Mouse (Mus musculus) CD4-positive, CD25-positive, alpha-beta regulatory T cell (primary cell): ENCODE data around the gene Plcxd1. TPM values are rescaled to one million over a fixed set of nuclear protein-coding genes. Genes with fewer than 3 reads are reported as not detected.

Experiments used
- polyA plus RNA-seq: library from polyadenylated mRNA; unstranded; fragments of 100-300 nt; shearing (Covaris generic); gene quantifications from one replicate; pipeline ENCODE4 v1.2.1, GENCODE M21; 2017

The Plcxd1 gene
- 2.4 TPM for polyA plus RNA-seq

DNA sequence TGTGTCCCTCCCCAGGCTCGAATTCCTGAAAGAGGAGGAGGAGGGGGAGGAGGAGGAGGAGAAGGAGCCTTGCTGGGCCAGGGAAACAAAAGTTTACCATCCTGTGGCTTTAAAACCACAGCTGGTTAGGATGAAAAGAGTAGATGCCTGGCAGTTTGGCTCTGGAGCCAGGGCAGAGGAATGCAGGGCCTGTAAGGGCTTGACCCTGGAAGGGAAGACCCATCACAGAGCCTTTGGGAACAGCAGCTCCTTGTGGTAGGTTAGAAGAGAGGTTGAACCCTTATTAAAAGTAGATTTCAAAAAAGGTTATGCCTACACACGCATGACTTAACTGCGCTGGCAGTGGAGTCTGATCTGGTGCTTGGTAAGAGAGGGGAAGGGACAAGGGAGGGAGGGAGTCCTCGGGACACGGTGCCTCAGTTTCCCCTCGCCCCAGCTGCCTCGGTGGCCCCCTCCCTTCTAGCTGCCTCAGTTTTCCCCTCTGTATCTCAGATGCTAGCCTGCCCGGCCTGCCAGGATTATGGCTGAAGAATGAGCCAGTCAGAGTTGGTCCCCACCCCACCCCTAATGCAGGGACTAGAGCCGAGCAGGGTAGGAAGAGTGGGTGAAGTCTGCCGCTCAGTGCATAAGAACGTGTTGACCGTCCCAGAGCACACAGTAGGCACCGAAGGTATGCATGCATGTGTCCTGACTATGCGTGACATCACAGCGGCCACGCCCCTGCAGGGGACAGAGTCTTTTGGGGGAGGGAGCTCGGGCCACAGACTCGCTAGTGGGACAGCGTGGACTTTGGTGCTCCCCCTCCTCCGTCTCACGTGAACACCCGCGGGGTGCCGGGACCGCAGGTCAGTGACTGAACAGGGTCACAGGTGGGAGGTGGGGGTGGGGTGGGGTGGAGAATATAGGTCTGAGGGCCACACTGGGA, at the start of gene Plcxd1:
Gene Plcxd1, plus strand, starts transcription at position 314 of the 925 bp plus-strand sequence.

DNA sequence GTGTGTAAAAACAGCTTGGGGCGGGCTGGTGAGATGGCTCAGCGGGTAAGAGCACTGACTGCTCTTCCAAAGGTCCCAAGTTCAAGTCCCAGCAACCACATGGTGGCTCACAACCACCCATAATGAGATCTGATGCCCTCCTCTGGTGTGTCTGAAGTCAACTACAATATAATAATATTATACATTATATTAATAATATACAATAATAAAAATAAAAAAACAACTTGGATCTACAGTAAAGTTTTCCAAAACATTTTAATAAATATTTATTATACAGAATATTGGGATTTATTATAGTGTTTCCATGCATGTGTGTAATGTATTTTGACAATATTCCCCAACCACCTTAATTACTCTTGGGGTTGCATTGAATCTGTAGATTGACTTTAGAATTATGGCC, 27.4 kb upstream of the Plcxd1 start, which contains the start of gene Gm17655:
Gene Gm17655, minus strand, starts transcription at position 101 of the 400 bp plus-strand sequence.

DNA sequence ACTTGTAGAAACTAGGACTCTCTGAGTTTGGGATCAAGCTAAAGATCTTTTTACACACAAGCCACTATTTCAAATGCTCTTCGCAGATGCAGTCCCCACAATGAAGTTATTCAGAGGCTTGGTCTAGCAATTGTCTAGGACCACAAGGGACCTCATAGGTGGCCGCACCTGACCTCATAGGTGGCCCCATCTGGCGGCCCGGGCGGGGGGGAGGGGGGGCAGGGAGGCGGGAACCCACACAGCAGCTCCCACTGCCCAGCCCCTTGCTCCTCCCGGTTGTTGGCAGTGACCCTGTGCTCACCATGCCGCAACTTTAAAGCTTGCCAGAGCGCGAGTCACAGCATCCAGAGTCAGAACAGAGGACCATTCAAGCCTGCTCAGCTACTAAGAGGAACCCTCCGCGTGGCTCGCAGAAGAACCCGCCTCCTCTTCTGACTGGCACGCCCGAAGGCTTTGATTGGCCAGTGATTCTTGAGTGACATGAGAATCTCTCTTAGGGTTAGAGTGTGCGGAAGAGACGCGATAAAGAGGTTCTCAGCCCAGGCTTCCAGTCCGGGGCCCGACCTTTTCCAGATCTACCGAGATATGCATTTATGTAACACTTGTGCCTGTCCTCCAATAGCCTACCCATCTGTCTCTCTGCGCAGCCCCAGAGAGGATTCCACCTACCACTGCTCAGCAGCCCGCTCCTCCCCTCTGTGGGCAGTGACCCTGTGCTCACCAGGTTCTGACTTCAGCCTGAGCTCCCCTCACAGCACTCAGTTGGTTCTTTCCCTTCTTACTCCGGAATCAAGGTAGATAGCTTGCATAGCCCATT, 5.5 kb upstream of the Plcxd1 start, which contains the start of gene Gm35315:
Gene Gm35315, minus strand, starts transcription at position 391 of the 817 bp plus-strand sequence.

DNA sequence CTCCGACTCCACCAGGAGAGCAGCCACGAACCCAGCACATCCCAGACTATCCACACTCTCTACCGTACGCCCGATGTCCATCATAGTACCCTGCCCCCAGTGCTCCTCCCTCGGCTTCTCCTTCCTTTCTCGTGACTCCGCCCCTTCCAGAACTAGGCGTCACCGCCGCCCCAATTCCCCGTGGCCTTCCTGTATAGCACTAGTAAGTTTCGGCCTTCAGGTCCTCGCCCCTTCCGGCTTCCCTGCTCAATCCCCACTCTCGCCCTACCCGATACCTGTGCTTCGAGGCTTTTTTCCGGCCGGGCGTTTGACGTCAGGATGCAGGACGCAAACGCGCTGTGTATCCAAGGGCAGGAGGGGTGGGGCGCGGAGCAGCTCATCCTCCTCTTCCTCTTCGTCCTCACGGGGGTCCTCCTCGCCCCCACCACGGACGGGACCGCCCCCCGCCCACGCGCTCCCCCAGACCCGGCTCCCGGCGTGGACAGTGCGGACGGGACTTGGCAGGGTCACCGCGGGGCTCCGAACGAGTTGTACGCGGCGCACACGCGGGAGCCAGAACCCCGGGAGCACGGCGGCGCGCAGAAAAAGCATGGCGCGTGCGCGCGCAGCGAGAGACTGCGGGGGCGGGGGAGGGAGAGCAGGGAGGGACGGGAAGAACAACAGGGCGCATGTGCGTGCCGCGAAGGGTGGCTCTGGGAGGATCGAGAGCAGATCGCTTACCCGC, 8.0 kb downstream of the Plcxd1 start, which contains the start of gene Gtpbp6:
Gene Gtpbp6, minus strand, starts transcription at position 617 of the 724 bp plus-strand sequence.

DNA sequence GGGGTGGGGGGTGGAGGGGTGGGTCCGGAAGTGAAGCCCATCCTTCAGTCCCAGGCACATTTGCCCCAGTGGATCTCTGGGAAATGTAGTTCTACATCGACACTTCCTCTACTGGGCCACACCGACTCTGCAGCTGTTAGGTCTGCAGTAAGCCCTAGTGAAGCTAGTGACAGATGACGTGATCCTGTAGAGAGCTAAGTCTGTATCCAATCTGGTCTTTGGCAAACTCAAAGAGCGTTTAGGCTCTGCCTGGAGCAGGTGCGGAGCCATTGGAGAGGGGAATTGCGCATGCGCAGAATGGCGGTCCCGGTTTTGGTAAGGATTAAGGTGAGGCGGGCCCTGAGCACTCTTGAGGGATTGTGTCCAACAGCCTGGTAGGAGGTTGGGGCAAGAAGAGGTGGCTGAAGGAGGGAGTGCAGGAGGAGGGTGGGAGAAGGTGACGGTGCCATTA, 10.2 kb downstream of the Plcxd1 start, which contains the start of gene Zfp605:
Gene Zfp605, plus strand, starts transcription at position 102 of the 451 bp plus-strand sequence.

DNA sequence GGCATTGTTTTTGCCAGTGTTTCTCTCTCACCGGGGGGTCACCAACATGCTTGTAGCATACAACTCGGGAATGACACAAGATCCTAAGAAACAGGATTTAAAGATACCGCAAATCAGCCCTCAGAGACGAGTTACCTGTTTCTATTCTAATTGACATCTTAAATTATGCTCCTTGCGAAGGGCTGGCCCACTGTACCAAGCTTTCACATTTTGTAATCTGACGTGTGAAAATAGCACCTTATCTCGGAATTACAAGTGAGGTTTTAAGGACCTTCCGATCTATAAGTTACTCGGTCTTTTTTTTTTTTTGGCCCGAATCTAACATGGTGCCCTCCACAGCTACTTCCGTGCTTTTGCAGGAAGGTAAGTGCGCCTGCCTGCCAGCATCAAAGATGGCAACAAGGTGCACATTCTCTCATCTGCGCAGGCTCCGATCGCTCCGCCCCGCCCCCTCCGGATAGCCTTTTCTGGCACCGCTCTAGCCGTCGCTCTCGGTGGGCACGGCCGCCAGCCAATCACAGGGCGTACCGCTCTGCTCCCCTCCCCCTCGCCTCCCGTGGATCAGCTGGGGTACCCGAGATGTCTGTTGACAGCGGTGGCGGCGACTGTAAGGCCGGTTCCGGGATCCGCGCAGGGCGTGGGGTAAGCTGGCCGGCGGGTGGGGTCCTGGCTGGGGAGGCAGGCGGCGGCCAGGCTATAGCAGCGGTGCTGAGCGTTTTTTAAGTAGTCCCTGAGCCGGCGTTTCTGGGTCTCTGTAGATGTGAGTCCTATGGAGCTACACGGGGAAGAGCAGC, 35.7 kb downstream of the Plcxd1 start, which contains the start of gene Chfr:
Gene Chfr, plus strand, starts transcription at position 550 of the 794 bp plus-strand sequence.

Other genes starting within 250 kb of the Plcxd1 start
- gene Gm15446, start 176.6 kb upstream of the Plcxd1 start, polyA plus RNA-seq, result 16.0 TPM
- gene Zfp932, start 103.4 kb upstream of the Plcxd1 start, polyA plus RNA-seq, result 25.4 TPM
- 11.7 TPM for gene Gm17655, start 27.5 kb upstream of the Plcxd1 start, polyA plus RNA-seq
- 3.0 TPM for gene Gm35315, start 5.5 kb upstream of the Plcxd1 start, polyA plus RNA-seq
- gene Gtpbp6, start 8.2 kb downstream of the Plcxd1 start, polyA plus RNA-seq, result 68.5 TPM
- gene Zfp605, start 10.1 kb downstream of the Plcxd1 start, polyA plus RNA-seq, result 5.7 TPM
- gene Chfr, start 35.9 kb downstream of the Plcxd1 start, polyA plus RNA-seq, result 68.4 TPM
- gene Golga3, start 76.7 kb downstream of the Plcxd1 start, polyA plus RNA-seq, result 29.1 TPM
- gene Ankle2, start 131.0 kb downstream of the Plcxd1 start, polyA plus RNA-seq, result 51.2 TPM
- gene Pgam5, start 169.9 kb downstream of the Plcxd1 start, polyA plus RNA-seq, result 61.1 TPM
- gene Pxmp2, start 186.2 kb downstream of the Plcxd1 start, polyA plus RNA-seq, result 4.9 TPM
- 4.9 TPM for gene Pole, start 186.3 kb downstream of the Plcxd1 start, polyA plus RNA-seq
- gene P2rx2, start 243.2 kb downstream of the Plcxd1 start, polyA plus RNA-seq, result not detected
- not detected for gene Lrcol1, start 244.8 kb downstream of the Plcxd1 start, polyA plus RNA-seq